Mouse (Mus musculus) bone marrow, adult 2 months (tissue): ENCODE measurements around the gene Tenm3.

Source experiments
- CTCF ChIP-seq: fragments of 200-500 bp; IDR thresholded peaks from 2 replicates; pipeline ENCODE4 v1.5.1; 2011; ENCODE audit warnings: low read length, control low read depth; ENCODE audit not compliant: control insufficient read depth, insufficient read depth
- POLR2A ChIP-seq: fragments of 200-500 bp; IDR thresholded peaks from 2 replicates; pipeline ENCODE4 v1.6.1; 2011; ENCODE audit warnings: low read depth, mild to moderate bottlenecking, control low read depth, low read length, borderline replicate concordance; ENCODE audit not compliant: control insufficient read depth

DNA sequence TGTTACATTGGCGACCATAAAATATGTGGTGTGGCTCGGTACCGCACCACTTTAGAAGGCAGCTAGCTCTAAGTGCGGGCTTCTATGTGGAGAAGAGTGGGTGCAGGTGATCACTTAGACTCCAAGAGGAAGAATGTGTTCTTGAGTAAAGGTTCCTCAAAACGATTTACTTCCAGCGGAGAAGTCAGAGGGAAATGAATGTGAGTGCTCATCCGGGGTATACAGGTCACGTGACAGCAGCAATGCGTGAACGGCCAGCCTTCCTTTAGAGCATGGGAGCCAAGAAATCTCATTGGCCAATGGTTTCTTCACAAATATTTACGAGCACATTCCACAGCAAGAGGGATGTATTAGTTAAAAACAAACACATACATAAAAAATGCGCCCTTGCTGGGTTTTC is 404.3 kb downstream of the Tenm3 start:
- no peak for TF ChIP-seq CTCF
- no peak for TF ChIP-seq POLR2A
